Mouse (Mus musculus) frontal cortex, postnatal 36 days (tissue): ENCODE measurements around the gene Arhgef12.

Experiments
- DNase-seq, 2 experiments: peaks; one replicate each; pipeline ENCODE4 v3.0.0; 2022; ENCODE audit warnings: low spot score in 2 of 2

Arhgef12 gene

DNA sequence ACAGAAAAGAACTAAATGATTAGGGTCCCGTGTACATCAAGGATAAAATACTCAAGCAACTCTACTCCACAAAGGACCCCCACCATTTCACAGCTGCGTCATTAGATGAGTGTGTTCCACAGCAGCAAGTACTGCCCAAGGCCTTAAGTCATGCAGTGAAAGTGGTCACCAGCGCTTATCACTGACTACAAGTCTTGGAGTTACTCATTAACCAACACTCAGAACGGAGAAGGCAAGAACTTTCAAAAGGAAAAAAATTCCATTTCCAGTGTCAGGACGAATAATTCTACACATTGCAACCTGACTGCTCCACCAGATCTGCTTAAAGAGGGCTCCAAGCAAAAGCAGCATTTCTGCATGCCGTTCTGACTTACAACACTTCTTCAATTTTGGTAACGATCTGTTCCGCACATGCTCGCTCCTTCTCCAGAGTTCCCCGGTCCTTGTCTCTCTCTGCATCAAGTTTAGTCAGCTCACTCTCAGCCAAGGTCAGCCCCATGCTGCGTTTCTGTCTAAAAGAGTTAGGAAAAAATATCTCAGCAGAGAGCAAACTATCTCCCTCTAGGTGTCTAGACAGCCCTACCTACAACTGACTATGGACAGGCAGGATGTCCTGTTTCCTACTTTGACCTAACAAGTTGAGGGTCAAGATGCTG is 106.3 kb downstream of the Arhgef12 start:
- no peak for DNase-seq

DNA sequence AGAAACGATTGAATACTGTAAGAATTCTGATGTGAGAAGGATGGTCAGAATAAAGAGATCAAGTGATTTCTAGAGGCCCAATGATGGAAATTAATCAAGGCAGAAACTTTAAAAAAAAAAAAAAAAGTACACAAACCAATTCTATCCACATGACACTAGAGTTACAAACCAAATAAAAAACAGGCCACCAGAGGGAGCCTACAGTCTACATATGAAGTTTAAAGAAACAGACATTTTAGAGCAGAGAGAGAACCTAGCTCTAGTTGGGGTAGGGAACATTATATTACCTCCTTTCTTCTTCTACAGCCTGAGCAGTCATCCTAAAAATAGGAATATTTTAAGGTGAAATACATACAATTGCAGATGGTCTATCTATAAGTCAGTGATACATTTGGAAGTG is 107.0 kb downstream of the Arhgef12 start:
- DNase-seq = peak in 1 of 2 experiments; percentile 73

DNA sequence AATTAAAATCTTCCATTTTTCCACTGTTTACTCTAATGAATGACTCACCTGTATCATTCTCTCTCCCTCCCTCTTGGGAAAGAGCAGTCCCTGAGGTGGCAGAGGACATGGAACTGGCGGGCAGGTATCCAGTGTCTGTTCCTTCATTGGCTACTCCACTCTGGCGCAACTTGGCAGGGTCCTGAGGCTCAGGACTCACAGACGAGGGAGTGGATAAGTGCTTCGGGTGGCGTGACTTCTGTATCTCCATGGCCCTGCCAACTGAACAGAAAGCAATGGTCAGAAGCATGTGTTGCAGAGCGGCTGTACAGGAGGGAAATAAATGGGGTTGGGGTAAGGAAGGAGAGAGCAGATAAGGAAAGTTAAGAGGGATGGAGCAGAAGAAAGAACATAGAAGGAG is 109.5 kb downstream of the Arhgef12 start:
- DNase-seq = no peak

DNA sequence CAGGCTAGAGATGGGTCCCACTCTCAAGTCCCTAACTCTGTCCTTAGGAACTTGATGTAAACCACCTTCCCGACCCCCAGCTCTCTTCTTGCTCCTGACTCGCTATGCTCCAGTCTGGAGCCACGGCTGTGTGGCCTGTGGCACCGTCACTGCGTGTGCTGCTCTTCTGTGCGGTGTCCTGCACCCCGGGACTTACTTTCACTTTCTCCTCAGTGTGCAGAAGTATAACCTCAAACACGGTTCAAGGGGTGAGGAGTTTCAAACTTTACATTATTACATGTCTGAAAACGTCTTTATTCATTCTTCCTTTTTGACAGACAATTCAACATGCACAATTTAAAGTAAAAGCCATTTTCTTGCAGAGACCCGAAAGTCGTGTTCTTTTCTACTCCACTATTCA is 111.7 kb downstream of the Arhgef12 start:
- DNase-seq = no peak

DNA sequence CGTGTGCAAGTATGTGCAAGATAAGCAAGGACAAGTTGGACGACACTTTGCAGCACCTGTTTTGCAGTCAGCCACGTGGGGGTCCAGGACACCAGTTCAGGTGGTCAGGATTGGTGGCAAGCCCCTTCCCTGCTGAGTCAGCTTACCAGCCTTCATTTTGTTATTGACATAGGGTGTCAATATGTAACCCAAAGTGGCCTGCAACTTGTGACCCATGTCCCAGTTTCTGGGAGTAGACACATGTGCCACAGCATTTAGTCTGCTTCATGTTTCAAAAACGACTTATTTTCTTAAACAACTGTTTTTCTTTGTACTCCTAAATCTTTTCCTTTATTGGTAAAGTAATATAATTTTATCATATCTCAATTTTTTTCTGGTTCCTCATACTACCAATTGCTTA is 112.3 kb downstream of the Arhgef12 start:
- DNase-seq = no peak

DNA sequence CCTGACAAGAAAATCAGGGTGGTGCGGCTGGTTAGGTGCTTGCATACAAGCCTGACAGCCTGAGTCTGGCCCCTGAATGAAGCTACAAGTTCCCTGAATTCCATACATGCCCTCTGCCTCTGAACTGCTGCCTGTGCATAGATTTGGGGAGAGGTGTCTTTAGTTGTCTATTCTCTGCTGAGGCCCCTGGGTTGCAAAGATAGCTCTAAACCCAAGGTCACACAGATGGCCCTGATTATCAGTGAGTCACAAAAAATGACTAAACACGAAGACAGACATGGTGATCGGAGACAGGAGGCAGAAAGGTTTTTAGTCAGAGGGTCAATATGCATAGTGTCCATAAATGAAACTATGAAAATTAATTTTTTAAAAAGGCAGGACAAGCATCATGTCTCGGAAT is 113.4 kb downstream of the Arhgef12 start:
- no peak for DNase-seq

DNA sequence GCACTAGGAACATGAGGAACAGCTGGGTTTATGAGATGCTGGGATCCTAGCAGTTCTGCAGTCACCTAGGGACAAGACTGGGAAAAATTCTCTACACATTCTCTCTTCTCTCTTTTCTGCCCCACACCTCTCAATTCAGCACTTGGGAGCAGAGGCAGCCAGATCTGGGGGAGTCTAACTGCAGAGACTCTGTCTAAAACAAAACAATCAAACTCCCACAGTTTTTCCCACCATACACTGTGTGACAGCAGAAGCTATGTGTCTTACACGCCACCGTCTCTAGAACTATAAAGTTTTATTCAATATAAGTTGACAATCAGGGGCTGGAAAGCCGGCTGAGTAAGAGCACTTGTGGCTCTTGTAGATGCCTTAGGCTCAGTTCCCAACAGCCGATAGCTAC is 119.1 kb downstream of the Arhgef12 start:
- peak in 1 of 2 experiments; percentile 37 for DNase-seq

DNA sequence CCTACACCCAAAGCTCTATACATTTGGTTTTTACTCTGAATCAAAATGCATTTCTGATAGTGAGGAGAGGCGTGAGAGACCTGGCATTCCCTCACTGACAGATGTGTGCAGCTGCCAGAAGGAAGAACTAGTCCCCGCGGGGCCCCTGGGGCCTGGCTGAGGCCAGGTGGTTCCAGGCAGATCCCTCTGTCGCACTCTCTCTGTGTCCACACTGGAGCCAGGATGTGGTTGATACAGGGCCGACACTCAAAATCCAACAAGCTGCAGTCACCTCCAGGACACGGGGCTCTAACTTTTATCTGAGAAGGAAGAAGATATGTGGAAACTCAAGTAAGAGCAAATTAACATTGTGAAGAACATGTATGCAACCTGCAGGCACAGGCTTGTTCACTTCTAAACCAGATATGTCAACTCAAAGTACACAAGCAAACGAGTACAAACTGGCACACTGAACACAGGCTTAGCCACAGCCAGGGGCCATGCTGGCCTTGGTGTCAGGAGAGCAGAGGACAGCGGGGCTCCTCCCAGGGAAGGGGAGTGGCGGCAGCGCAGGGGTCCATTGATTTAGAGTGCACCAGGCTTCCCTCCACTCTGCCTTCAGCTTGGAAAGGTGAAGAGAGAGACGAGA is 138.0 kb downstream of the Arhgef12 start:
- DNase-seq = no peak

DNA sequence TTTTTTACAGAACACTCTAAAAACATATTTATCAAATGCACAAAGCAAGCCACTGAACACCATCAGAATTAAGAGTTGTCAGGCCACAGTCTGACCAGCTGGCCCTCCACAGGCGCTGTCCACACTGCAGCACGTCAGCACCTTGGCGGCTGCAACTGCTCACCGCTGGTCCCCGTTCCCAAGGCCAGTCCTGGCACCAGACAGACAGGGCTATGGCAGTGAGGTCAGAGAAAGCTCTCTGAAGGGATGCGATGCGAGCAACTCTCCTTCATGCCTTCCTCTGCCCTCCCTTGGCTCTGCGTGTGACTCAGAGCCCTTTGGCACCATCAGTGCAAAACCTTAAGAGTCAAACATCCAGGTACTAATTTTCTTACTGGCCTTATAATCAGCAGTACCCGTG is 139.3 kb downstream of the Arhgef12 start:
- DNase-seq = no peak

DNA sequence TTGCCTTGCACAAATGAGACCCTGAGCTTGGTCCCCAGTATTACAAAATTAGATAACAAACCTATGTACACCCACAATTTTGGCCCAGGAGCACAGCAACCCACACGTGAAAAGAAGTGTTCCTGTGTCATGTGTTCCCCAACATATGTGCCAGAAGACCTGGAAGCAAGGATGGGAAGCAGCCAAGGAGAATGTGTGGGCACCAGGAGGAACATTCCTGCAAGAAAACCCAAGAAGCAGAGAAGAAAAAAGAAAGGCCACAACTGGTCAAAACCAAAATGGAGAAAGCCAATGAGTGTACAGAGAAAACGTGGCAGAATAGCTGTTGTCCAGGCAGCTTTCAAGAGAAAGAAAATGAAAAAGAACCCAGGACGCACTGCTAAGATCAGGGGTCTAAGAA is 142.2 kb downstream of the Arhgef12 start:
- DNase-seq = peak in 1 of 2 experiments; percentile 67

DNA sequence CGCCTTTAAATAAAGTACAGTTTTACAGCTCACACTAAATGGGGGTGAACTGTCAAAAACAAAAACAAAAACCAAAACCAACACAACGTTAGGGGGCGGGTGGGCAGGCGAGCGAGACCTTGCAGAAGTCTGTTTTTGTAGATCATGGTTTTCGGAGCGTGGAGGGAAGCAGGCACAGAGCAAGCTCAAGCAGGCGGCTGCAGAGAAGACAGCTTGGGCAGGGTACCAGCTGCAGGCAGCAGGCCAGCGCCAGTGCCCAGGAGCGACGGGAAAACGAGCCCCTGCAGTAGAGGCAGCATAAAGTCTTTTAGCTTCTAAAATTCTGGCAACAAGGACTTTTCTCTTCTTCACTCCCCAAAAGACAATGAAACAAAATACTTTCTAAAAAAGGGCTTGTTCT is 142.7 kb downstream of the Arhgef12 start:
- peak; percentile 70 to 73 for DNase-seq

DNA sequence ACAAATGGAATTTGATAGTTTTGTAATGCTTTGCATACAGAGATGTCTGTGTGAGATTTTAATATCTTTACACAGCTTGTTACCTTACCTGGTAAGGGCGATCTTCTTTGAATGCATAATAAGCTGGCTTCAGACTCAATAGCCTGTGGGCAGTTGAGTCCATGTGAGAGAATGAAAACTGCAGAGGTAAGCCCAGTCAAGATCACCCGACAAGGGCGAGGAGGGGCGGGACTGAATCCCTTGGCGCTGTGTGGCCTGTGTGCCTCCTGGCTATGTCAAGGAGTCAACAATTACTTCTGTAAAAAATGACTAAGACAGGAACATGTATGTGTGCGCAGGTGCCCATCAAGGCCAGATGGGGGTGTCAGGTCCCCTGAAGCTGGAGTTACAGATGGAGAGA is 144.5 kb downstream of the Arhgef12 start:
- DNase-seq = no peak

DNA sequence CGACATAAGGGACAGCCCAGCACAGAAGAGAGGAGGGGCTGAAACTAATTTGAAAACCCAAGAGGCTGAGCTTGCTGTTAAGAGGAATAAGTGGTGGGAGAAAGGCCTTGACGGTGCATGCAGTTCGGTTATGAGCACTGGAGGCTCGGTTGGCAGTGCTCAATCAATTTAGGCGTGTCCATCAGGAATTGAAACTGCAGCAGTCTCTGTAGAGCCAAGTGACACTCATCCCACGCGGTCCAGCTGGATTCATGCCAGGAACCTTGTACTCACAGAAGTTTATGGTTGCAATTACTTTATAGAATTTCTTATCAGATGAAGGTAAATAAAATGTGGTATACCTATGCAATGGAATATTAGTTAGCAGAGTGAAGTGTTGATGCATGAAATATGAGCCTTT is 148.6 kb downstream of the Arhgef12 start:
- no peak for DNase-seq

DNA sequence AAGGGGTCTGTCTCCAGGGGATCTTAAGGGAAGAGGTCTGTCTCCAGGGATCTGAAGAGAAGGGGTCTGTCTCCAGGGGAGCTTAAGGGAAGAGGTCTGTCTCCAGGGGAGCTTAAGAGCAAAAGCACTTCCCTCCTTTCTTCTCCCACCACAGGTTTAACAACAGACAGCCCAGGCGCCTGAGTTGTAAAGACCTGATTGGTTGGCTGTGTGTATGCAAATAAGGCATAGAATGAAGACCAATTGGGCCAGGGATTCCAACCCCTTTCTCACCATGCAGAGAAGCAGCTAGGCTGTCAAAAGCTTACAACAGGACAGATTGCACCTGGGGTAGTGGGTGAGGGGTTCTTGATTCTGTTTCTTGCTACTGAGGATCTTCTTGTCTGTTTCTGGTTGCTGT is 158.7 kb downstream of the Arhgef12 start:
- no peak for DNase-seq

DNA sequence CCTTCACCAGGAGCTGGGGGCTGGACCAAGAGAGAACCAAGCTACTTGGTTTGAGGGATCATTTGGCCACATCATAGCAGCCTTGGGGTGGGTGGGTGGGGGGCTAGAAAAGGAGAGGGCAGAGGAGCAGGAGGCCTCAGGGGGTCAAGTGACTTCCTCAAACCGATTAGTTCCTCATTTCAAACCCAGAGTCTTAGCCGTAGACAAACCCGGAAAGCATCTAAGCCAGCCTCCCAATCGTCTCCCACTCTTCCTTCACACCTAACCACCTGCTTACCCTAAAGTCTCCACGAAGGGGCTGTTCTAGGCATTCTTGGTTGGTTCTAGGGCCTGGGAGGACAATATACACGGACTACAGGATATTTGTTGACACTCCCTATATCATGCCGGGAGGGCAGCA is 161.9 kb downstream of the Arhgef12 start:
- no peak for DNase-seq

DNA sequence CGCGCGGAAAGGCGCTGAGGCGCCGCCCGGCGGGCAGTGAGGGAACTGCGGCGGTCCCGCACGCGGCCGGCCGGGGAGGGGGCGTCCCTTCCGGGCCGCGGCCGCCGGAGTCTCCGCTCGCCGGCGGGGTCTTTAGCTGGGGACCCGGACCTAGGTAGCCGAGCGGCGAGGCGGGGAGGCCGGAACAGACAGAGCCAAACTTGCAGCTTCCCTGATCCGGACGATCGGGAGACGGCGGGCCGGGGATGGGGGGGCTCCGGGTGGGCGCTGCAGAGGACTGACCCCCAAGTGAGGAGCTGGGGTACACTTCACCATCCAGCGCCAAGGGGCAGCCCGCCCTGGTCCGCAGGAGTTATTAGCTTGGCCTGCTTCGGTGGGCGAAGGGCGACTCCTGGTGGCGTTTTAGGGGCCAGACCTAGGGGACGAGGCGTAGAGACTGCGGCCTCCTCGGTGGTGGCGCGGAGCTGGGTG is 162.5 kb downstream of the Arhgef12 start:
- DNase-seq = peak; percentile 79 to 81

DNA sequence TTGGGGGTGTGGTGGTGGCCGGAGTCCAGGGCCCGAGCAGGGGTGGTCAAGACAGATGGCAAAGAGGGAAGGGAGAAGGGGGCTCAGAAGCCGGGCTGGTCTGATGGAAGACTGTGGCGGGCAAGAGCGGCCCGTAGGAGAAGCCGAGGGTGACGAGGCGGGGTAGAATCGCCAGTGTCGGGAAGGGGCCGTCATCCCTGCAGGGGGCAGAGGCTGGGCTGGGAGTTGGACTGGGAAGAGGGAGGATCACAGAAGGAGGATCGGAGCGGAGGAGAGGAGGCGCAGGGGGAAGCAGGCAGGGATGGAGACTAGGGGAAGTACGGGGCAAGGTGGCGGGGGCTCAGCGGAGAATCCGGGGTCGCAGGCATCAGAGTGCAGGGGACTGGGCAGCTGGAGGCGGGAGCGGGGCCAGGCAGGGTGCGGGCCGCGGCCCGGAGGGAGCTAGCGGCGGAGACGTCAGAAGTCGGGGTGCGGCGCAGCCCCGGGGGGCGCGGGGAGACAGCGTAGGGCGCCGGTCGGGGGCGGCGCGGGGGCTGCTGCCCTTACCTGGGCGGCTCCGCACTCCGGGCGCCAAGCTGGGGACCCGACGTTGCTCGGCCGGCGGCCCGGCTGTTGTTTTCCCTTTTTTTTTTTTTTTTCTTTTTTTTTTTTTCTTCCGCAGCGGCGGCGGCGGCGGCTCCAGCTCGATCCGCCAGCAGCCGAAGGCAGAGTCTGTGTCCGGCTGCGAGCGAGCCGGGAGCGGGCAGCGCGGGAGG is 163.1 kb downstream of the Arhgef12 start, which contains the start of gene Grik4:
Gene Grik4, minus strand, starts transcription at position 713 of the 755 bp plus-strand sequence.
- peak in 1 of 2 experiments; percentile 40 for DNase-seq

DNA sequence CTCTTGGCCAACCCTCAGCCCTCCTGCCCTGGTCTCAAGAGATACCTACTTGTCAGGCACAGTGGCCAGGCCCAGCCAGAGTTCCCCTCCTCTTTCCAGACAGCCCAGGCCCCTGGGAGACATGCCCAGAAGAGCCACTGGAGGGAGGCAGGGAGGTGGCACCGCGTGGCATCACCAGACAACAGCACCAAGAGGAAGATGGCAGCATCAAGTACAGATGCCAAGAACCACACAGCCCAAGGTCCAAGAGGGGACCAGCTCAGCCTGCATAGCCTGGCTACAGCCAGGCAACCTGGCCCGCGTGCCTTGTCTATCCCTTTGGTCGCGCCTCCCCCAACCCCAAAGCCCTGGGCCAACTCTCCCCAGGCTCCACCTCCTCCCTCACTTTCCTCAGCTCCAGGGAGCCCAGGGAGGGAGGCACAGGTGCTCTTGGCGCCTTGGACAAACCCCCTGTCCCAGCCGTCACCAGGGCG is 163.9 kb downstream of the Arhgef12 start:
- DNase-seq = peak; percentile 29 to 48

DNA sequence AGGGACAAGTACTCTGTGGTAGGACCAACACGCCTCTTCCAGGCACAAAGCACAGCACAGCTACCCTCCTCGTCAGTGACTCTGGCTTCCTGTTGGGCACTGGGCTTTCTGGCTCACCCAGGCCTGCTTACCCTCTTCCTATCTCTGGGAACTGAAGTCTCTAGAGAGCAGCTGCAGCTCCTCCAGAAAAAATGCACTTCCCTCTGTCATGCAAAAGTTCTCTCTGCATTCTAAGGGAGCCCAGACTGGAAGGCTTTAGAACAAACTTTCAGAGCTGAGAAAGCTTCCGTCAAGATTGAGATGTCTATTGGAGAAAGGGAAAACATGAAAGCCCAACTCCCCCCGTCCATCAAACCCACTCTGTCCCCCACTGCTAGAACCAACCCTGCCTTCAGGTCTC is 164.9 kb downstream of the Arhgef12 start:
- DNase-seq = no peak

DNA sequence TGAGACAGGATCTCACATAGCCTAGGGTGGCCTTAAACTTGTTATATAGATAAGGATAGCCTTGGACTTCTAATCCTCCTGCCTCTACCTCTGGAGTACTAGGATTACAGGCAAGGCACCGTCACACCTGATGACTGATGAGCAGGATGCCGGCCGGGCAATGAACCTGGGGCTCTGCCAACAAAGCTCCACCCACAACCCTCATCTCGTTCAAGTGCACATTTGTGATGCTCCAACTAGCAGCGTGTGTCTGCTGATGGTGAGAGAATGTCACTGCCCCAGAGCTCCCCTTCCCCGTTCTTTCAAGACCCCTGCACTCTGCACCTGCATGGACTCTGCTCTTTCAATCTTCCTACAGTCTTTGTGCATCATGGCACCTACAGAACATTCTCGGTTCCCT is 174.9 kb downstream of the Arhgef12 start:
- DNase-seq = no peak

DNA sequence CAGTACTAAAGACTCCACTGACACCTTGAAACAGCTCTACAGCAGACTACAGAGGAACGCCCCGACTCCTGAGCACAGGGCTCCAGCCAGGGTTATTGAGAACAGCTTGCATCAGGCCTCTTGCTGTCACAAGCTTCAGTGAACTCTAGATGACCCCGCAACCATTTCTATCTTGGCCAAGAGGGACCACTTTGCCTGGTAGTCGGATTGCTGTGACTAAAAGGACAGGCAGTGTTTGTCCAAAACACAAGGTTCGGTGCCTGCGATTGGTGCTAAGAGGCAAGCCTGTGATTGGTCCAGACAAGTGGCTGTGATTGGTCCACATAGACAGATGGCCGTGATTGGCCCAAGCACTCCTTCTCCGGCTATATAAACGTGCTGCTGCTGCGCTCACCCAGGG is 179.5 kb downstream of the Arhgef12 start:
- no peak for DNase-seq

DNA sequence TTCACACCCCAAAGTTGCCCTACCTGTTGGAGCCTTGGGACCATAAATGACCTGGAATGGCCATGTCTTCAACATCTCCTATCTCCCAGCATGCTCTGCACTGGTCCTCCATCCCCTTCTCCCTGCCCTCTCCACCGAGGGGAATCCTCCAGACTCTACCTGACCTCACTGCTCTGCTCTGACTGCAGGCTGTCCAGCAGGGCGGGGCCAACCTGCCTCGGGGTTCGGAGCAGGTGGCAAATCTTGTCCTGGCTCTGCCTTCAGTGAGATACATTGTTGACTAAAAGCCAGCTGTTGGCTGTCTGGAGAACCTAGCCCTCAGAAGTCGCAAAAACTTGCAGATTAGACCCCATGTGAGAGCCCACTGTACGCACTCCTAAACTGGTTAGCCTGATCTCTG is 180.5 kb downstream of the Arhgef12 start:
- DNase-seq = no peak

DNA sequence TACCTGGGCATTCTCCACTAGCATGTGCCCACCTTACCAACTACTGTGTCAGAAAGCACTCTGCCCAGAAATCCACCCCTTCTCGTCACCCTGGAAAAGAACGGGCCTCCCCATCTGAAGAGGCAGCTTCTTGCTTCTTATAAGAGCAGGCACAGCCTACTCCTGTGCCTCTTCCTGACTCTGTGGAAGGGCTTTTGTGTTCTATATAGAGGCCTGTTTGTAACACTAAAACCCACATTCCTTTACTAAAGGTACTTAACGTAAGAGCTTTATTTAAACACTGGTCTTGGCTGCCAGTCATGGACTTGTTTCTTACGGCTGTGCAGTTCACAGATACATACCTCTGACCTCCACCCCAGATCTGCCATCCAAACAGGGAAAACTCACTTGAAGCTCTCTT is 185.2 kb downstream of the Arhgef12 start:
- no peak for DNase-seq
